Mouse (Mus musculus) embryonic facial prominence, embryonic 12.5 days (tissue): ENCODE results near the gene Tuba8. TPM values are rescaled to one million over a fixed set of nuclear protein-coding genes. Genes with fewer than 3 reads are reported as not detected.

Experiments
- ATAC-seq: fragments of 200-750 bp; cut with Nextera tagmentation; 2 replicates; pipeline ENCODE4 v1.8.0; 2017; ENCODE audit not compliant: insufficient number of reproducible peaks, insufficient read depth, low FRiP score, low TSS enrichment
- H3K27ac ChIP-seq: fragments of 300-500 bp; sonication (generic); 2 replicates; pipeline ENCODE4 v1.5.1; 2016; ENCODE audit warnings: mild to moderate bottlenecking
- H3K27me3 ChIP-seq: fragments of 300-500 bp; sonication (generic); 2 replicates; pipeline ENCODE4 v1.6.1; 2016; ENCODE audit warnings: mild to moderate bottlenecking, moderate library complexity
- H3K36me3 ChIP-seq: fragments of 300-500 bp; sonication (generic); 2 replicates; pipeline ENCODE4 v1.6.1; 2016; ENCODE audit warnings: mild to moderate bottlenecking
- H3K4me1 ChIP-seq: fragments of 300-500 bp; sonication (generic); 2 replicates; pipeline ENCODE4 v1.6.1; 2016
- H3K4me2 ChIP-seq: fragments of 300-500 bp; sonication (generic); replicated peaks from 2 replicates; pipeline ENCODE4 v1.6.1; 2016; ENCODE audit warnings: mild to moderate bottlenecking, moderate library complexity
- H3K4me3 ChIP-seq: fragments of 300-500 bp; sonication (generic); 2 replicates; pipeline ENCODE4 v1.5.1; 2016; ENCODE audit warnings: mild to moderate bottlenecking
- H3K9ac ChIP-seq: fragments of 300-500 bp; sonication (generic); 2 replicates; pipeline ENCODE4 v1.6.1; 2016; ENCODE audit warnings: mild to moderate bottlenecking, moderate library complexity
- H3K9me3 ChIP-seq: fragments of 300-500 bp; sonication (generic); 2 replicates; pipeline ENCODE4 v1.6.1; 2016; ENCODE audit warnings: mild to moderate bottlenecking, moderate library complexity
- WGBS: fragments of 180-500 bp; shearing (Covaris S2); methylation state at CpG from one replicate; pipeline ENCODE4 v1.1.7; 2016; 5-methylcytosine and 5-hydroxymethylcytosine counted together
- polyA plus RNA-seq: library from polyadenylated mRNA; unstranded; fragments of >200 nt; fragmentation: Nextera tagmentation; extraction: Ambion mirVana; gene quantifications from 2 replicates; pipeline ENCODE4 v1.2.1, GENCODE M21; 2016

Gene Tuba8
- polyA plus RNA-seq, 1 experiment from 2014 or later = 0.18 TPM

DNA sequence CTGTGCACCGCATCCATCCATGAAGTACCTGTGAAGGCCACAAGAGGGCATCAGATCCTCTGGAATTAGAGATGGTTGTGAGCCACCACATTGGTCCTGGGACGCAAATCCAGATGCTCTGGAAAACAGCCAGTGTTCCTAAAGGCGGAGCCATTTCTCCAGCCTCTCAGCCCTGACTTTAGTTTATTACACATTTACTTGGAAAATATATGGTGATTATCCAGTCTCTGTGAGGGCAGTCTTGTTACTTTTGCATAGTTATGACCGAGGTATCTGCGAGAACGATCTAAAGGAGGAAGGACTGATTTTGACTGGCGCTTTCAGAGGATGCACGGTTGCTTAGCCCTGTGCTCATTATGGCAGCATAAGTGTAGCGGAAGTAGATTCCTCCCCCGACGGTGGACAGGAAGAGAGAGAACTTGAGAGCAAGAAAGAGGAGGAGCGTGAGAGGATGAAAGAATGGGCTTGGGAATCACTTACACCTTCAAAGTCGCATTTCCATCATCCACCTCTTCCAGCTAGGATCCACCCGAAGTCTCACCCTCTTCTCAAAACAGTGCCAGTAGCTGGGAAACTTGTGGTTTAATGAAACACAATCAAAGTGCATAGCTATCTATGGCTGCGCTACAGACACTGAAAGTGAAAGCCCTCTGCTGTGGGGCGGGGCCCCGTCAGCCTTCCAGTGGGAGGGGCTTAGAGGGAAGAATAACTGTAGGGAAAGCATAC is 61.7 kb downstream of the Tuba8 start:
- Histone ChIP-seq H3K27me3 (no peaks in the 10 kb centered on the region), H3K4me1 (no peaks in the 10 kb centered on the region), H3K36me3 (no peaks in the 10 kb centered on the region), H3K4me2 (peak overlapping the region; percentile 53), H3K9ac (peak overlapping the region; percentile 8; the same call in 1 of the 2 replicates), H3K27ac (peak overlapping the region; percentile 78), H3K9me3 (no peaks in the 10 kb centered on the region), H3K4me3 (peak overlapping the region; percentile 36)
- peak; percentile 85 for ATAC-seq
- 13% methylated on average over 17 of the region's 17 CpGs for WGBS

GRCm38 (mm10) chr6:121274356-121274755 is 63.9 kb downstream of the Tuba8 start:
- ATAC-seq = no peak
- no peaks in the 10 kb centered on the region for H3K36me3 ChIP-seq
- no peaks in the 10 kb centered on the region for H3K27me3 ChIP-seq
- no peak overlapping the region for H3K9ac ChIP-seq
- no peak overlapping the region for H3K4me3 ChIP-seq
- 79% methylated on average over 3 of the region's 3 CpGs for WGBS
- H3K4me2 ChIP-seq = no peak overlapping the region
- no peaks in the 10 kb centered on the region for H3K9me3 ChIP-seq
- no peak overlapping the region for H3K27ac ChIP-seq
- H3K4me1 ChIP-seq = no peaks in the 10 kb centered on the region

Other genes starting within 250 kb of the Tuba8 start
- gene Mical3, start 79.7 kb upstream of the Tuba8 start, polyA plus RNA-seq = 11.9 and 12.6 TPM in 2 replicates
- gene Pex26, start 27.0 kb upstream of the Tuba8 start, polyA plus RNA-seq = 11.4 and 11.8 TPM in 2 replicates
- 0.93 and 1.6 TPM in 2 replicates for gene Usp18, start 35.2 kb downstream of the Tuba8 start, polyA plus RNA-seq
- gene Slc6a13, start 89.5 kb downstream of the Tuba8 start, polyA plus RNA-seq = 2.2 and 2.8 TPM in 2 replicates
- gene Slc6a12, start 132.4 kb downstream of the Tuba8 start, polyA plus RNA-seq = 0.69 TPM in 1 of 2 replicates, not detected in the other